Mouse (Mus musculus) stomach, embryonic 16.5 days (tissue): ENCODE measurements around the gene Actr1a. TPM values are rescaled to one million over a fixed set of nuclear protein-coding genes. Genes with fewer than 3 reads are reported as not detected.

Experiments used
- ATAC-seq: fragments of 200-750 bp; cut with Nextera tagmentation; 2 replicates; pipeline ENCODE4 v1.8.0; 2017; ENCODE audit warnings: moderate number of reproducible peaks, moderate TSS enrichment; ENCODE audit not compliant: insufficient read depth, low FRiP score
- H3K27ac ChIP-seq: fragments of 300-500 bp; sonication (generic); 2 replicates; pipeline ENCODE4 v1.5.1; 2014; ENCODE audit warnings: low read length
- H3K27me3 ChIP-seq: fragments of 300-500 bp; sonication (generic); 2 replicates; pipeline ENCODE4 v1.6.1; 2014; ENCODE audit warnings: low read length, control low read depth, mixed read lengths; ENCODE audit not compliant: control insufficient read depth, insufficient read depth
- H3K36me3 ChIP-seq: fragments of 300-500 bp; sonication (generic); 2 replicates; pipeline ENCODE4 v1.6.1; 2014; ENCODE audit warnings: low read length; ENCODE audit not compliant: control insufficient read depth, insufficient read depth
- H3K4me1 ChIP-seq: fragments of 300-500 bp; sonication (generic); 2 replicates; pipeline ENCODE4 v1.6.1; 2014; ENCODE audit warnings: low read length, control low read depth, mixed read lengths; ENCODE audit not compliant: control insufficient read depth, insufficient read depth
- H3K4me2 ChIP-seq: fragments of 300-500 bp; sonication (generic); 2 replicates; pipeline ENCODE4 v1.6.1; 2014; ENCODE audit warnings: low read depth, low read length, mixed read lengths
- H3K4me3 ChIP-seq: fragments of 300-500 bp; sonication (generic); replicated peaks from 2 replicates; pipeline ENCODE4 v1.5.1; 2014; ENCODE audit warnings: mild to moderate bottlenecking, low read length
- H3K9ac ChIP-seq: fragments of 300-500 bp; sonication (generic); 2 replicates; pipeline ENCODE4 v1.6.1; 2014; ENCODE audit warnings: low read length
- H3K9me3 ChIP-seq: fragments of 300-500 bp; sonication (generic); replicated peaks from 2 replicates; pipeline ENCODE4 v1.6.1; 2016; ENCODE audit warnings: low read length, control low read depth; ENCODE audit not compliant: control insufficient read depth
- WGBS: fragments of 180-500 bp; shearing (Covaris S2); extraction: QIAGEN DNeasy Blood & Tissue Kit; methylation state at CpG from one replicate; pipeline ENCODE4 v1.1.7; 2014; 5-methylcytosine and 5-hydroxymethylcytosine counted together
- polyA plus RNA-seq: library from polyadenylated mRNA; unstranded; fragments of >200 nt; fragmentation: Nextera tagmentation; extraction: Ambion mirVana; gene quantifications from 2 replicates; pipeline ENCODE4 v1.2.1, GENCODE M21; 2015

The Actr1a gene
- polyA plus RNA-seq, 1 experiment from 2014 or later = 135 TPM

DNA sequence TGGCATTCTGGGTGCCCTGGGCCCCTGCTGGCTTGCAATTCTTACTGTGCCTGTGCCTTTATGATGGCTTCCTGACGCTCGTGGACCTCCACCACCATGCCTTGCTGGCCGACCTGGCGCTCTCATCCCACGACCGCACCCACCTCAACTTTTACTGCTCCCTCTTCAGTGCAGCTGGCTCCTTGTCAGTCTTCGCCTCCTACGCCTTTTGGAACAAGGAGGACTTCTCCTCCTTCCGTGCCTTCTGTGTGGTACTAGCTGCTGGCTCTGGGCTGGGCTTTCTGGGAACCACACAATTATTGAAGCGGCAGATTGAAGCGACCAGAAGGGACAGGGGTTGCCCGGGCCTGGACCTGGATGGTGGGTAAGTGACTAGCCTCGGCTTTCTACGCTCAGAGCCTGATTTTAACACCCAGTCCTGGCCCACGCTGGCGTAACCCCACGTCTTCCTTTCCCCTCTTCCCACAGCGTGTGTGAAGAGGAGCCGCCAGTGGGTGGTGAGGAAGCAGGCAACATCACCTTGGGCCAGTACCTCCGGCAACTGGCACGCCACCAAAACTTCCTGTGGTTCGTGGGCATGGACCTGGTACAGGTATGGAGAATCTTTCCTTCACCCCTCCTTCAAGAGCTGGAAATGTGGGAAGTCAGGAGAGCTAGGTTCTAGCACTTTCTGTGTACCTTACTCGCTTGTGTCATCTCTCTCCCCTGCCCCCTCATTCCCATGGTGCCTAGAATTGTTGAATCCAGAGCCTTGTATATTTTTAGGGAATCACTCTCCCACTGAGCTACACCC is 27.6 kb downstream of the Actr1a start:
- no peak overlapping the region for H3K4me2 ChIP-seq
- no peaks in the 10 kb centered on the region for H3K4me1 ChIP-seq
- no peaks in the 10 kb centered on the region for H3K27me3 ChIP-seq
- ATAC-seq = no peak
- no peak overlapping the region for H3K9ac ChIP-seq
- H3K36me3 ChIP-seq = no peaks in the 10 kb centered on the region
- H3K9me3 ChIP-seq = no peaks in the 10 kb centered on the region
- no peak overlapping the region for H3K4me3 ChIP-seq
- WGBS = 84% methylated on average over 23 of the region's 23 CpGs
- no peak overlapping the region for H3K27ac ChIP-seq

- no peak overlapping the region for H3K9ac ChIP-seq
- H3K4me2 ChIP-seq = no peak overlapping the region
- H3K4me3 ChIP-seq = no peak overlapping the region
- H3K4me1 ChIP-seq = no peaks in the 10 kb centered on the region
- WGBS = 70% methylated on average over 11 of the region's 11 CpGs
- no peaks in the 10 kb centered on the region for H3K27me3 ChIP-seq
- no peaks in the 10 kb centered on the region for H3K36me3 ChIP-seq
- H3K27ac ChIP-seq = no peak overlapping the region
- no peak for ATAC-seq
- no peaks in the 10 kb centered on the region for H3K9me3 ChIP-seq
Measured at GRCm38 (mm10) chr19:46363294-46364009, 32.1 kb downstream of the Actr1a start.

- WGBS = 85% methylated on average over 8 of the region's 8 CpGs
- ATAC-seq = no peak
- H3K27me3 ChIP-seq = no peaks in the 10 kb centered on the region
Measured at GRCm38 (mm10) chr19:46362104-46362503, 33.4 kb downstream of the Actr1a start.

DNA sequence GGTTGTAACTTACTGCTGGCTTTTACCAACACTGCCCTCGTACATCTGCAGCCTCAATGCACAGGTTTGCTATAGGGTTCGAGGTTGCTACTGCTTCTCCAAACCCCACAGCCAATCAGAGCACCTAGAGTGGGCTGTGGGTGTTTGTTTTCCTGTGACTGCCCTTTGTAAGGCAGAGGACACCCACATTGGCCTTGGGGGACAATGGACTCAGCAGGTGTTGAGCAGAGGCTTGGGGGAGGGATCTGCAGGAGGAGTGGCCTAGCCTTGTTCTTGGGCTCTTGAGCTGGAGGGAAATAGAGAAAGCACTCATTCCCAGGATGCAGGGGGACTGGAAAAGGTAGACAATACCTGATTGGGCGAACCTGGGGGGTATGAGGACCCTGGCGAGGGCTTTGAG is 37.2 kb downstream of the Actr1a start:
- ATAC-seq = no peak
- no peaks in the 10 kb centered on the region for H3K27me3 ChIP-seq
- peak overlapping the region; percentile 53; the same call in 1 of the 2 replicates for H3K4me3 ChIP-seq
- H3K4me1 ChIP-seq = no peaks in the 10 kb centered on the region
- no peaks in the 10 kb centered on the region for H3K36me3 ChIP-seq
- H3K9me3 ChIP-seq = no peaks in the 10 kb centered on the region
- peak overlapping the region; percentile 84 for H3K27ac ChIP-seq
- peak overlapping the region; percentile 70 for H3K4me2 ChIP-seq
- WGBS = 61% methylated on average over 4 of the region's 4 CpGs
- peak overlapping the region; percentile 9; the same call in 1 of the 2 replicates for H3K9ac ChIP-seq

More at GRCm38 (mm10) chr19:46362104-46362503, 33.4 kb downstream of the Actr1a start:
- Histone ChIP-seq H3K9me3 (no peaks in the 10 kb centered on the region), H3K4me1 (no peaks in the 10 kb centered on the region), H3K4me3 (no peak overlapping the region), H3K9ac (no peak overlapping the region), H3K36me3 (no peaks in the 10 kb centered on the region), H3K27ac (no peak overlapping the region), H3K4me2 (no peak overlapping the region)

DNA sequence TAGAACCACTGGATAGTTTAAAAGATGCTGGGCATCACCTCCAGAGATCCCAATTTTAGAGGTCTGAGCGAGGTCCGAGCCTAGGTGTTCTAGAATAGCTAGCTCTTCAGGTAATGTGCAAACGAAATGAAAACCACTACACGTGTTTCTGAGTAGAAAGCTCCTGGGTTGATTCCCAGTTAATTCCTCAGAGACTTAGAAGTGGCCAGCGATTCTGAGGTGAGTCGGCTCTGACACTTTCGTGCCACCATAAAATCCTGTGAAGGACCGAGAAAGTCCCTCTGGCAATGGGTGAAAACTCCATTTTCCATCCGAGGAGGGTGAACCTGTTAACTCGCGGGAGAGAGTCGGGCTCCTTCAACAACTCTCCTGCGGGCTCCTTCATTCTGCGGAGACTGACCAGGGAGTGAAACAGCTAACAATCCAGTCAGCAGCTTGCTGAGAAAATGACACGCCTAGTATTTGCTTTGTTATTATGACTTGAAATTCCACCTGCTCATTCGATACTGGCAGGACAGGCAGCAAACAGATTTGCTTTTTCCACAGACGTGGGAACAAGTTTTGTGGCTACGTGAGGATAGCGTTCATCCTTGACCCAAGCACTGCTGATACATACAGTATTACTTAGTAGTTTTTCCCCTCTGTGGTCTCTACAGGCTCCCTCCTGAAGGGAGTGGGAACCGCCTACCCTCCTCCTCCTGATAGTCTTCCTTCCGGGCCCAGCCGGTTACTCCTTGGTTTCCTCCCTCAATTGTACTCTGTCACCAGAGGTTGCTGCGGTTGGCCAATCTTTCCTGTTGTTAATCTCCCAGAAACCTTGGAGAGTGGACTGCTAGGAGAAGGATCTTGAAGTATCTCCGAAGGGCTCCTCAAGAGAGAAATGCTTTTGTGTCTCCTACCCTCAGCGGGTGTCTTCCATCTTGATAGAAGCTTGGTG is 37.9 kb downstream of the Actr1a start:
- peak overlapping the region; percentile 84 for H3K27ac ChIP-seq
- H3K4me1 ChIP-seq = no peaks in the 10 kb centered on the region
- no peaks in the 10 kb centered on the region for H3K9me3 ChIP-seq
- peak overlapping the region; percentile 70 for H3K4me2 ChIP-seq
- no peaks in the 10 kb centered on the region for H3K36me3 ChIP-seq
- WGBS = 17% methylated on average over 25 of the region's 25 CpGs
- H3K4me3 ChIP-seq = peak overlapping the region; percentile 53
- no peaks in the 10 kb centered on the region for H3K27me3 ChIP-seq
- ATAC-seq = peak; percentile 61; the same call in 1 of the 2 replicates
- H3K9ac ChIP-seq = peak overlapping the region; percentile 72

- peak; percentile 88 for ATAC-seq
- Histone ChIP-seq H3K36me3 (no peaks in the 10 kb centered on the region), H3K4me2 (peak overlapping the region; percentile 70), H3K9me3 (no peaks in the 10 kb centered on the region), H3K27ac (peak overlapping the region; percentile 84), H3K4me1 (no peaks in the 10 kb centered on the region), H3K4me3 (peak overlapping the region; percentile 53), H3K9ac (peak overlapping the region; percentile 72), H3K27me3 (no peaks in the 10 kb centered on the region)
- WGBS = under 1% methylated on average over 29 of the region's 29 CpGs
Measured at GRCm38 (mm10) chr19:46356701-46357138, 38.8 kb downstream of the Actr1a start.

- H3K27ac ChIP-seq = peak within 1 kb of the TSS; percentile 76
- ATAC-seq = peak; percentile 49; the same call in 1 of the 2 replicates
- peak within 1 kb of the TSS; percentile 69 for H3K4me3 ChIP-seq
- H3K36me3 ChIP-seq = no peaks in the 10 kb centered on the region
- H3K27me3 ChIP-seq = no peaks in the 10 kb centered on the region
- H3K9ac ChIP-seq = peak within 1 kb of the TSS; percentile 89
- H3K4me1 ChIP-seq = peaks cover 13% of the 10 kb centered on the region
- H3K4me2 ChIP-seq = peak within 1 kb of the TSS; percentile 81
- no peaks in the 10 kb centered on the region for H3K9me3 ChIP-seq
- 54% methylated on average over 10 of the region's 10 CpGs for WGBS
Measured at GRCm38 (mm10) chr19:46350168-46350932, 45.2 kb downstream of the Actr1a start, which contains the start of gene 2310034G01Rik. TSS of gene 2310034G01Rik (minus strand) at chr19:46350302.

- H3K27me3 ChIP-seq = no peaks in the 10 kb centered on the region
- H3K9ac ChIP-seq = peak overlapping the region; percentile 89
- peaks cover 13% of the 10 kb centered on the region for H3K4me1 ChIP-seq
- ATAC-seq = no peak
- no peaks in the 10 kb centered on the region for H3K36me3 ChIP-seq
- no peaks in the 10 kb centered on the region for H3K9me3 ChIP-seq
- 18% methylated on average over 6 of the region's 6 CpGs for WGBS
- peak overlapping the region; percentile 69 for H3K4me3 ChIP-seq
- peak overlapping the region; percentile 81 for H3K4me2 ChIP-seq
- H3K27ac ChIP-seq = peak overlapping the region; percentile 76
Measured at GRCm38 (mm10) chr19:46349550-46349949, 46.0 kb downstream of the Actr1a start.
